Mouse (Mus musculus) kidney, adult 2 months (tissue): ENCODE results near the gene Plpp2.

ENCODE experiments used
- CTCF ChIP-seq: fragments of 200-500 bp; conservative IDR thresholded peaks from 2 replicates; pipeline ENCODE4 v1.5.1; 2011; ENCODE audit warnings: low read depth, mild to moderate bottlenecking, control low read depth, low read length, moderate library complexity, mixed read lengths; ENCODE audit not compliant: insufficient read depth, insufficient read length
- POLR2A ChIP-seq: fragments of 200-500 bp; IDR thresholded peaks from one replicate; pipeline ENCODE4 v1.6.1; 2011; ENCODE audit warnings: low read depth, low read length, control low read depth

DNA sequence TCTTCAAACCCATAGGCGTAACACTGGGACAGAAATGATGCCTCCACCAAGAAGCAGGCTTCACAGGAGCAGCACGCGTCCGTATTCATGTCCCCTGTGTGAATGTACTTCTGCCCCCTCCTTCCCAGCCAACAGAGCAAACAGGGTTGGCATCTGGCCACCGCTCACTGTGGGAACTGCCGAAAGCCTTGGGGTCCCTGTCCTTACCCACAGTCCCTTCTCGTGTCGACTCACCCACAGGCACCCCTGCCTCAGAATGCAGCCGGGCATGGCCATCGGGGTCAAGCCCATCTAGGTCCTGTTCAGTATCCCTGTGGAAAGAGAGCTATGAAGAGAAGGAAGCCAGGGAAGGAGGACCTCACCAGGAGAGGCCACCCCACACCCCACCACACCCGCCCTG lies 8.6 kb upstream of the Plpp2 start:
- TF ChIP-seq POLR2A: no peak
- TF ChIP-seq CTCF: no peak
